Mouse (Mus musculus) cerebellum, postnatal 25 days (tissue): Measurements from ENCODE around the gene Catspere2.

Experiments used
- DNase-seq, 2 experiments: peaks; one replicate each; pipeline ENCODE4 v3.0.0; 2021; ENCODE audit warnings: mixed read lengths in 2 of 2

Catspere2 gene

DNA sequence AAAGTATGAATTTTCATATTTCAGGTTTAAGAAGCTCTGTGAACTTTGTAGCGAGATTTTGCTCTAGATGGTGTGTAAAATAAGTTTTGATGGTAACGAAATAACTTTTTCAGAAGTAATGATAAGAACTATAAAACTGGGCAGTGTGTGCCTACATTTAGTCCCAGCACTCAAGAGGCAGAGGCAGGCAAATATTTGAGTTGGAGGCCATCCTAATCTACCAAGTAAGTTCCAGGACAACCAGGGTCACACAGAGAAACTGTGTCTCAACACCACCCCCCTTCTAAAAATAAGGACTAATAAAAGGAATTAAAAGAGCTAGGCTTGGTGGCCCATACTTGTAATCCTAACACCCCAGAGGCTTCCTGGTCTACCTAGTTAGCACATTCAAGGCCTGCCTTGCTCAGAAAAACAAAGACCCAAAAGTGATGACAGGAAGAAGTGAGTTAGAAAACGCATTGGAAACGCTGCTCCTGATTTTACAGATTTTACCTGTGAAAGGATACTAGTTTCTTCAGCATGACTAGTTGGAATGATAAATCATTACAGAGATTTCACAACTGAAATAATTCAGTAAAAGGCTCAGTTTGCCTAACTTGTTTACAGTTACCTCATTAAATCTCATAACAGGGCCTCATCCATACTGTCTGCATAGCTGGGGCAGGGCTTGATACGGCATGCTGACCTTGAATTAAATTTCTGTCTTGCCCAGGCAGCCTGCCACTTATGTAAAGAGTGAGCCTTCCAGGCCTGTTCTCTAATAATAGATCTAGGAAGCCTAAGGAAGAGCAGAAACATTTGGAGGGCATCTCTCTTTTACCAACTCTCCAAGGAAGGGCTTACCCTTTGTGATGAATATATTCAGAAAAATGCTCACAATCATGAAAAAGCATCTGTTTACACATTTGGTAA is 236.2 kb downstream of the Catspere2 start:
- DNase-seq, result peak; percentile 34 to 57
